Mouse (Mus musculus) mouse trophoblast stem cell (cell line): ENCODE data around the gene Det1.

Experiments used
- in situ Hi-C, 2 experiments: fragments of 300-500 bp; cut with MseI, MboI; formaldehyde crosslinking; loops; 2 replicates in 1 of 2; 3 replicates in 1 of 2; pipeline ENCODE4 v1.15.1; 2025

Det1 gene

GRCm38 (mm10) chr7:78855044-78855655 is 8.1 kb upstream of the Det1 start:
- in situ Hi-C loops: no loop called here

GRCm38 (mm10) chr7:78854051-78854450 is 7.0 kb upstream of the Det1 start:
- in situ Hi-C loops: no loop called here

- in situ Hi-C loops: no loop called here
Observed at GRCm38 (mm10) chr7:78846066-78846716, 872 bp downstream of the Det1 start.

DNA sequence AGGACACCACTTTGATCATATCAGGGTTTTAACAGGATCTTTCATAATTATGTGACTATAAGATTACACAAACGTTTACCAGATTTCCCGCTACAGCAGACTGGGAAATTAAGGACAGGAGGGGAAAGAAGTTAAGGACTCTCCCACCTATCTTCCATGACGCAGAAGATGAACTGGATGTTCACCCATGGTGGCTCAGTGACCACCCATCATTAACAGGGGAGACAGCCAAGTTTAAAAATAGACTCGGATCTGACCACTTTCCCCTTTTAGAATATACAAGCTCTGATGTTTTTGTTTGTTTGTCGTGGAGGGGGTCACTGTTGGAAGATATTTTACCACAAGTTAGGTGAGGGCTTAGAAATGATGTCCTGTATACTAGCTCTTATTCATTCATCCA is 5.5 kb downstream of the Det1 start:
- in situ Hi-C loops: no loop called here

DNA sequence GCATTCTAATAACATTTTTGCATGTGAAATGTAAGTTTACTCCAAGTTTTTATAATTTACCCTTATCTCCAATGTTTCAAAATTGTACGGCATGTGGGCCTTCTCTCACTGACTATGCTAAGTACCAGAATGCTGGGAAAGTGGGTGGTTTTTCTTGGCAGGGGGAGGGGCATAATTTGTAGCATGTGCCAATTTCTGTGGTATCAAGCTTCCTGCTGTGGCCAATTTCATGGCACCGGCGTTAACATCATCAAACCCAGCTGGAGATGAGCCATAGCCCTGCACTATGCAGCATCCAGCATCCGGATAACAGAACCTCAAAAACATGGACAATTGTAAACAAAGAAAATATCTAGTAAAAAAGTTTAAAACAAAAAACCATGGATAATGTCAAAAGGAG is 9.8 kb downstream of the Det1 start:
- in situ Hi-C loops: no loop called here

- in situ Hi-C loops: no loop called here
Observed at GRCm38 (mm10) chr7:78835656-78836055, 11.4 kb downstream of the Det1 start.

- in situ Hi-C loops: no loop called here
Observed at GRCm38 (mm10) chr7:78827749-78828362, 19.2 kb downstream of the Det1 start.

GRCm38 (mm10) chr7:78826682-78827385 is 20.2 kb downstream of the Det1 start:
- in situ Hi-C loops: no loop called here

GRCm38 (mm10) chr7:78818336-78818735 is 28.7 kb downstream of the Det1 start:
- in situ Hi-C loops: no loop called here

GRCm38 (mm10) chr7:78814766-78815165 is 32.3 kb downstream of the Det1 start:
- in situ Hi-C loops: no loop called here

DNA sequence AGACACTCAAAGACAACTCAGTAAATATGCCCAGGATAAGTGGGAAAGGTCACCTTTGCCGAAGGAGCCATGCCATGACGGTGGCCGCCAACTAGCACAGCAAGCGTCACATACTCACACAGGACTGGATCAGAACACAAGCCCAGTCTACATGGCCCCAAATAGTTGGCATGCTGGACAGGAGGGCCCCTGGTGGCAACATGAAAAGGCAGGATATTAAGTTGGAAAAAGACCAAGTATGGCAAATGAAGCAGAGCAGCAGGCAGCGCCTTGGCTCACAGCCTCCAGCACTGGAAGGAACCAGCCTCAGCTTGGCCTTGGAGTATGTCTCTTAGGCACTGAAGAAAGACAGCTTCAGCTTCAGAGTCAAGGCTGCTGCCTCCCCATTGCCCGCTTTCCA is 33.3 kb downstream of the Det1 start:
- in situ Hi-C loops: no loop called here

DNA sequence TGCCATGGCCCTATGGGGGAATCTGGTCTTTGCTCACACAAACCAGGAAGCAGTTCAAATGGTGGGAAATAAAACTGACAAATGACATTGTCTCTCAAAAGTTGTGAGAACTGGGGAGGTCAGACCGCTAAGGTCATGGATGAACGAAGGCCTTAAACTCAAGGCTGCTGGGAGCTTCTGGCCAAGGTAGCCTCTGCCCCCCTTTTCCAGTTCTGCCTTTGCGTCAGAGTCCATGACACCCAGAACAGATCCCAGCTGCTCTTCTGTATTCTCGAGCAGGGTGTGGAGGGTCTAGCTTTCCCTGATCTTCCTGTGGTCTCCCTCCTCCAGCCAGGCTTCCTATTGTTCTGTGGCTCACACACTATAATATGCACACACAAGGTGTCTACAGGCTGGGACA is 39.9 kb downstream of the Det1 start:
- in situ Hi-C loops: no loop called here

DNA sequence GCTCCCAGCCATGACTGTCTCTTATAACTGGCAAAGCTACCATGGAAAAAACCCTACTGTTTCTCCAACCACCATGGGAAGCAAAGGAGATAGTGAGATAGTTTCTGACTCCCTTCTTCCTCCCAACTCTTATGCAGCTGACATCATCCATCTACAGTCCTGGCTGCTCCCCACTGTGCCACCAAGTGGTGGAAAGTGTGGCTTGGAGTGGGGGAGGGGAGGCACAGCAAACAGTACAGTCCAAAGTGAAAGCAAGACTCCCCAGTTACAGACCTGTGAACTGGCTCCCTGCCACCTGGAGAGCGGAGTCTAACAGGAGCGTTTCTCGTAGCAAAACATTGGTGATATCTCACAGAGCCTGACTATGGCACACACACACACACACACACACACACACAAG is 43.2 kb downstream of the Det1 start:
- in situ Hi-C loops: no loop called here

GRCm38 (mm10) chr7:78799730-78800496 is 47.1 kb downstream of the Det1 start:
- in situ Hi-C loops: no loop called here

- in situ Hi-C loops: no loop called here
Observed at GRCm38 (mm10) chr7:78797843-78798455, 49.1 kb downstream of the Det1 start.

DNA sequence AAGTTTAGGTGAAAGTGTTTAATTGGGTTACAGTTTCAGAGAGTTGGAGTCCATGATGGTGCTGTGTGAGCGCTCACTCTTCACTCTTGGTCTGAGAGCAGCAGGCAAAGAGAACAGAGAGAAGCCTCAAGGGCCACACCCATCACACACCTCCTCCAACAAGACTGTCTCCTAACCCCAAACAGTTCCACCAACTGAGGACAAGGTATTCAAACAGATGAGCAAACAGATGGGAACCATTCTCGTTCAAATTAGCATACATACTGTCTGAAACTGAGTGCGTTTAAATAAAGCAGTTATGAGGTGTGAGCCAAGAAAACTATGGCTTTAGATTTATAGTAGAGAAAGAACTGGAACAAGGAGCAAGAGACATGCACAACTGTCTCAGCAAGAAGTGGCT is 50.4 kb downstream of the Det1 start:
- in situ Hi-C loops: no loop called here

DNA sequence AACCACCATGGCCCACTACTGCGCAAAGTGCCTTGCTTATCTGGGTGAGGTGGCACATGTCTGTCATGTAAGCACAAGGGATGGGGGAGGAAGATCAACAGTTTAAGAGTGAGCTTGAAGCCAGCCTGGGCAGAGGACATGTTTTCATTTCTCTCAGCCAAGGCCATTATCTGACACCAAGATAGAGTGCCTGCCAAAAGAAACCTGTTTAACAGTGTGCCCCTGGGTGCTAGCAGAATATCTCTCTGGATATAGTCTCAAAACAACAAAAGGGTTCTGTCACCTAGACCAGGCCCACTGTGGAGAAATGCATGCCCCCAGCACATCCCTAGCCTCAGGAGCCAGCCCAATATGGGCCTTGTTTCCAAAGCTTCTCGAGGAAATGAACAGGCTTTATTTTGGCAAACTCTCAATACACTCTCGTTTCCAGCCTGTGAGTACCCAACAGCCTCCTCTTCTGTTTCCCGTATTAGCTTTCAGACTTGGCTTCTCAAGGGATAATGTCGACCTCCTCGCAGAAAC is 52.4 kb downstream of the Det1 start:
- in situ Hi-C loops: loop anchor here (5.0 kb wide), 1 partner anchor 98 kb away; no protein-coding TSS in a partner anchor

GRCm38 (mm10) chr7:78793895-78794570 is 53.0 kb downstream of the Det1 start:
- in situ Hi-C loops: loop anchor here (5.0 kb wide), 1 partner anchor 98 kb away; no protein-coding TSS in a partner anchor

GRCm38 (mm10) chr7:78791359-78792222 is 55.5 kb downstream of the Det1 start:
- in situ Hi-C loops: loop anchor here (5.0 kb wide), 1 partner anchor 101 kb away; no protein-coding TSS in a partner anchor
